Mouse (Mus musculus): ENCODE data around the gene Napsa. TPM values are rescaled to one million over a fixed set of nuclear protein-coding genes. Genes with fewer than 3 reads are reported as not detected.
A peak's percentile ranks its signal among the peaks of the same experiment; 100 is the strongest.

The Napsa gene
- polyA plus RNA-seq, 1 experiment from 2014 or later = 1.2 TPM

- Histone ChIP-seq H3K4me3 (peak overlapping the region; percentile 35), H3K27ac (no peak overlapping the region), H3K4me2 (replicated peaks) (peak overlapping the region; percentile 98), H3K4me1 (peaks cover 57% of the 10 kb centered on the region), H3K36me3 (no peaks in the 10 kb centered on the region), H3K9me3 (replicated peaks) (no peaks in the 10 kb centered on the region), H3K9ac (peak overlapping the region; percentile 27; the same call in 1 of the 2 replicates), H3K27me3 (peaks cover 37% of the 10 kb centered on the region)
- 2% methylated on average over 15 of the region's 15 CpGs for WGBS
- ATAC-seq (ENCODE audit: low FRiP score) = no peak
Measured at GRCm38 (mm10) chr7:44593051-44593450, 20.9 kb downstream of the Napsa start.

- ATAC-seq (ENCODE audit: low FRiP score) = peak; percentile 59
- H3K27me3 ChIP-seq = peaks cover 31% of the 10 kb centered on the region
- H3K4me1 ChIP-seq = peaks cover 49% of the 10 kb centered on the region
Measured at GRCm38 (mm10) chr7:44593775-44594174, 21.6 kb downstream of the Napsa start.

GRCm38 (mm10) chr7:44594291-44594690, 22.1 kb downstream of the Napsa start:
- peak overlapping the region; percentile 73 for H3K27ac ChIP-seq
- peaks cover 29% of the 10 kb centered on the region for H3K27me3 ChIP-seq
- WGBS = 67% methylated on average over 6 of the region's 6 CpGs
- H3K36me3 ChIP-seq = no peaks in the 10 kb centered on the region
- H3K4me2 ChIP-seq (replicated peaks) = peak overlapping the region; percentile 98
- H3K9ac ChIP-seq = peak overlapping the region; percentile 53
- no peak for ATAC-seq (ENCODE audit: low FRiP score)
- H3K9me3 ChIP-seq (replicated peaks) = no peaks in the 10 kb centered on the region
- peaks cover 46% of the 10 kb centered on the region for H3K4me1 ChIP-seq
- peak overlapping the region; percentile 35 for H3K4me3 ChIP-seq

More at GRCm38 (mm10) chr7:44593775-44594174, 21.6 kb downstream of the Napsa start:
- peak overlapping the region; percentile 98 for H3K4me2 ChIP-seq (replicated peaks)
- H3K27ac ChIP-seq = peak overlapping the region; percentile 73
- H3K9ac ChIP-seq = peak overlapping the region; percentile 53
- H3K36me3 ChIP-seq = no peaks in the 10 kb centered on the region
- H3K9me3 ChIP-seq (replicated peaks) = no peaks in the 10 kb centered on the region
- H3K4me3 ChIP-seq = peak overlapping the region; percentile 35
- 1% methylated on average over 22 of the region's 22 CpGs for WGBS

GRCm38 (mm10) chr7:44595131-44595561, 23.0 kb downstream of the Napsa start:
- 92% methylated on average over 20 of the region's 20 CpGs for WGBS
- peaks cover 37% of the 10 kb centered on the region for H3K4me1 ChIP-seq
- no peaks in the 10 kb centered on the region for H3K36me3 ChIP-seq
- H3K9ac ChIP-seq = no peak overlapping the region
- no peaks in the 10 kb centered on the region for H3K9me3 ChIP-seq (replicated peaks)
- peaks cover 24% of the 10 kb centered on the region for H3K27me3 ChIP-seq
- H3K27ac ChIP-seq = no peak overlapping the region
- no peak overlapping the region for H3K4me3 ChIP-seq
- no peak for ATAC-seq (ENCODE audit: low FRiP score)
- H3K4me2 ChIP-seq (replicated peaks) = no peak overlapping the region

- Histone ChIP-seq H3K27me3 (peaks cover 30% of the 10 kb centered on the region), H3K9ac (no peak overlapping the region), H3K27ac (no peak overlapping the region), H3K9me3 (replicated peaks) (no peaks in the 10 kb centered on the region), H3K4me2 (replicated peaks) (no peak overlapping the region), H3K4me3 (no peak overlapping the region), H3K36me3 (no peaks in the 10 kb centered on the region), H3K4me1 (peaks cover 33% of the 10 kb centered on the region)
- 90% methylated on average over 6 of the region's 6 CpGs for WGBS
- ATAC-seq (ENCODE audit: low FRiP score) = no peak
Measured at GRCm38 (mm10) chr7:44596051-44596450, 23.9 kb downstream of the Napsa start.

- WGBS = 56% methylated on average over 5 of the region's 5 CpGs
- H3K9me3 ChIP-seq (replicated peaks) = no peaks in the 10 kb centered on the region
- H3K27me3 ChIP-seq = peaks cover 32% of the 10 kb centered on the region
- H3K9ac ChIP-seq = no peak overlapping the region
- peaks cover 33% of the 10 kb centered on the region for H3K4me1 ChIP-seq
- no peak for ATAC-seq (ENCODE audit: low FRiP score)
- no peak overlapping the region for H3K4me2 ChIP-seq (replicated peaks)
- no peak overlapping the region for H3K27ac ChIP-seq
- no peak overlapping the region for H3K4me3 ChIP-seq
- no peaks in the 10 kb centered on the region for H3K36me3 ChIP-seq
Measured at GRCm38 (mm10) chr7:44596996-44597538, 24.9 kb downstream of the Napsa start.

GRCm38 (mm10) chr7:44597666-44598065, 25.5 kb downstream of the Napsa start:
- 91% methylated on average over 4 of the region's 4 CpGs for WGBS
- Histone ChIP-seq H3K9me3 (replicated peaks) (no peaks in the 10 kb centered on the region), H3K4me1 (peaks cover 33% of the 10 kb centered on the region)

GRCm38 (mm10) chr7:44598336-44598735, 26.2 kb downstream of the Napsa start:
- Histone ChIP-seq H3K4me2 (replicated peaks) (no peak overlapping the region), H3K9me3 (replicated peaks) (no peaks in the 10 kb centered on the region), H3K27me3 (peaks cover 31% of the 10 kb centered on the region), H3K4me1 (peaks cover 33% of the 10 kb centered on the region), H3K4me3 (no peak overlapping the region), H3K9ac (no peak overlapping the region), H3K36me3 (no peaks in the 10 kb centered on the region), H3K27ac (no peak overlapping the region)
- WGBS = 82% methylated on average over 12 of the region's 12 CpGs
- no peak for ATAC-seq (ENCODE audit: low FRiP score)

More at GRCm38 (mm10) chr7:44597666-44598065, 25.5 kb downstream of the Napsa start:
- ATAC-seq (ENCODE audit: low FRiP score) = no peak
- no peak overlapping the region for H3K4me3 ChIP-seq
- no peak overlapping the region for H3K27ac ChIP-seq
- H3K4me2 ChIP-seq (replicated peaks) = no peak overlapping the region
- H3K36me3 ChIP-seq = no peaks in the 10 kb centered on the region
- no peak overlapping the region for H3K9ac ChIP-seq
- peaks cover 31% of the 10 kb centered on the region for H3K27me3 ChIP-seq

- Histone ChIP-seq H3K9me3 (replicated peaks) (0 out of 2 replicates have a peak, but pooled peaks cover 3% of the 10 kb centered on the region), H3K4me3 (no peak overlapping the region), H3K4me1 (peaks cover 34% of the 10 kb centered on the region), H3K27me3 (peaks cover 46% of the 10 kb centered on the region), H3K27ac (no peak overlapping the region), H3K36me3 (no peaks in the 10 kb centered on the region), H3K4me2 (replicated peaks) (no peak overlapping the region), H3K9ac (no peak overlapping the region)
- ATAC-seq (ENCODE audit: low FRiP score) = no peak
- 89% methylated on average over 10 of the region's 10 CpGs for WGBS
Measured at GRCm38 (mm10) chr7:44600691-44601262, 28.6 kb downstream of the Napsa start.

GRCm38 (mm10) chr7:44601646-44602045, 29.5 kb downstream of the Napsa start:
- Histone ChIP-seq H3K27ac (no peak overlapping the region), H3K27me3 (peaks cover 54% of the 10 kb centered on the region)

GRCm38 (mm10) chr7:44602443-44602842, 30.3 kb downstream of the Napsa start:
- WGBS = 13% methylated on average over 11 of the region's 11 CpGs
- peak; percentile 51 for ATAC-seq (ENCODE audit: low FRiP score)
- Histone ChIP-seq H3K36me3 (no peaks in the 10 kb centered on the region), H3K27me3 (peaks cover 62% of the 10 kb centered on the region), H3K4me3 (no peak overlapping the region), H3K9ac (no peak overlapping the region), H3K4me1 (peaks cover 34% of the 10 kb centered on the region), H3K4me2 (replicated peaks) (peak overlapping the region; percentile 29), H3K9me3 (replicated peaks) (0 out of 2 replicates have a peak, but pooled peaks cover 3% of the 10 kb centered on the region), H3K27ac (no peak overlapping the region)

More at GRCm38 (mm10) chr7:44601646-44602045, 29.5 kb downstream of the Napsa start:
- Histone ChIP-seq H3K9me3 (replicated peaks) (0 out of 2 replicates have a peak, but pooled peaks cover 3% of the 10 kb centered on the region), H3K36me3 (no peaks in the 10 kb centered on the region), H3K4me2 (replicated peaks) (peak overlapping the region; percentile 30), H3K4me3 (no peak overlapping the region), H3K9ac (0 out of 2 replicates have a peak overlapping the region, but pooled peaks have one; percentile 32), H3K4me1 (peaks cover 34% of the 10 kb centered on the region)
- no peak for ATAC-seq (ENCODE audit: low FRiP score)
- WGBS = 11% methylated on average over 19 of the region's 19 CpGs

GRCm38 (mm10) chr7:44603186-44603855, 31.1 kb downstream of the Napsa start:
- Histone ChIP-seq H3K36me3 (no peaks in the 10 kb centered on the region), H3K27me3 (peaks cover 70% of the 10 kb centered on the region), H3K4me1 (peaks cover 34% of the 10 kb centered on the region), H3K9ac (no peak overlapping the region), H3K27ac (no peak overlapping the region), H3K9me3 (replicated peaks) (0 out of 2 replicates have a peak, but pooled peaks cover 3% of the 10 kb centered on the region), H3K4me2 (replicated peaks) (peak overlapping the region; percentile 50), H3K4me3 (no peak overlapping the region)
- WGBS = 2% methylated on average over 20 of the region's 20 CpGs
- ATAC-seq (ENCODE audit: low FRiP score) = no peak
